In the genomic region with DNA sequence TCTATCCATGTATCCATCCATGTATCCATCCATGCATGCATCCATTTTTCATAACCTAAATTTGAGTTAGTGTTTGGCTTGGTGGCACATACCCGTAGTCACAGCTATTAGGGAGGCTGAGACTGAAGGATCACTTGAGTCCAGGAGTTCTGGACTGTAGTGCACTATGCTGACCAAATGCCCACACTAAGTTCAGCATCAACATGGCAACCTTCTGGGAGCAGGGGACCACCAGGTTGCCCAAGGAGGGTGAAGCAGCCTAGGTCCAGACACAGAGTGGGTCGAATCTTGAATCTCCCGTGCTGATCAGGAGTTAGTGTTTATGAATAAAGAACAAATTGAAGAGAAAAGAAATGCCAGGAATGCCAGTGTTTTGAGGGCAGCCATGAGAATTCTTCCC, we compare ENCODE assay signal across 22 mouse cellular contexts. TPM values are rescaled to one million over a fixed set of nuclear protein-coding genes. Genes with fewer than 3 reads are reported as not detected.
DNase-seq lines count a peak whose midpoint lies in the region; ATAC-seq and TF ChIP-seq lines count a peak whose summit lies in the region.
"Had no signal": no experiment of that assay in that cellular context is flagged by ENCODE, and none has a peak within 500 bp of the region (broad histone marks: within the 10 kb centered on the region; RNA-seq: fewer than 3 reads in every experiment).

No protein-coding gene starts in this region.

- H3K36me3 ChIP-seq in forebrain, embryonic 13.5 days (ENCODE audit: poor library complexity, severe bottlenecking): no peaks in the 10 kb centered on the region
- H3K36me3 ChIP-seq in hindbrain, embryonic 15.5 days: no peaks in the 10 kb centered on the region
- H3K36me3 ChIP-seq in midbrain, embryonic 15.5 days (replicated peaks): no peaks in the 10 kb centered on the region
- H3K36me3 ChIP-seq: embryonic facial prominence, embryonic 12.5 days; heart, embryonic 13.5 days; limb, embryonic 15.5 days had no signal

- 0 out of 2 replicates have a peak, but pooled peaks cover 2% of the 10 kb centered on the region for H3K4me1 ChIP-seq in cortical plate, adult 2 months (ENCODE audit: control insufficient read depth, insufficient read depth, low read length)
- H3K4me1 ChIP-seq in forebrain, embryonic 13.5 days: peaks cover 11% of the 10 kb centered on the region
- H3K4me1 ChIP-seq in hindbrain, embryonic 15.5 days (replicated peaks): peaks cover 8% of the 10 kb centered on the region; the same call in 1 of the 2 replicates
- H3K4me1 ChIP-seq in midbrain, embryonic 15.5 days: peaks cover 10% of the 10 kb centered on the region; the same call in 1 of the 2 replicates
- H3K4me1 ChIP-seq: embryonic facial prominence, embryonic 12.5 days; limb, embryonic 15.5 days had no signal

- H3K27me3 ChIP-seq in forebrain, embryonic 13.5 days: no peaks in the 10 kb centered on the region
- no peaks in the 10 kb centered on the region for H3K27me3 ChIP-seq in hindbrain, embryonic 15.5 days
- H3K27me3 ChIP-seq in midbrain, embryonic 15.5 days (replicated peaks): no peaks in the 10 kb centered on the region
- H3K27me3 ChIP-seq: embryonic facial prominence, embryonic 12.5 days; heart, embryonic 13.5 days; limb, embryonic 15.5 days had no signal

- H3K4me2 ChIP-seq in forebrain, embryonic 13.5 days: no peak overlapping the region
- no peak overlapping the region for H3K4me2 ChIP-seq in hindbrain, embryonic 15.5 days
- no peak overlapping the region for H3K4me2 ChIP-seq in midbrain, embryonic 15.5 days
- H3K4me2 ChIP-seq: embryonic facial prominence, embryonic 12.5 days; heart, embryonic 13.5 days; limb, embryonic 15.5 days had no signal

- no peak overlapping the region for H3K4me3 ChIP-seq in cortical plate, adult 2 months (ENCODE audit: insufficient read depth, low read length)
- no peak overlapping the region for H3K4me3 ChIP-seq in forebrain, embryonic 13.5 days
- no peak overlapping the region for H3K4me3 ChIP-seq in hindbrain, embryonic 15.5 days
- no peak overlapping the region for H3K4me3 ChIP-seq in midbrain, embryonic 15.5 days
- H3K4me3 ChIP-seq: embryonic facial prominence, embryonic 12.5 days; heart, embryonic 13.5 days; limb, embryonic 15.5 days had no signal

- no peak overlapping the region for H3K9ac ChIP-seq in forebrain, embryonic 13.5 days
- no peak overlapping the region for H3K9ac ChIP-seq in hindbrain, embryonic 15.5 days
- H3K9ac ChIP-seq in midbrain, embryonic 15.5 days: no peak overlapping the region
- H3K9ac ChIP-seq: embryonic facial prominence, embryonic 12.5 days; heart, embryonic 13.5 days; limb, embryonic 15.5 days had no signal

- no peak for TF ChIP-seq CTCF in cortical plate, adult 2 months (IDR thresholded peaks at IDR 0.05; ENCODE audit: extremely low read depth, insufficient read depth, low read length)

- H3K27ac ChIP-seq in cortical plate, adult 2 months (ENCODE audit: insufficient read depth, low read length): no peak overlapping the region
- H3K27ac ChIP-seq in forebrain, embryonic 13.5 days: 0 out of 2 replicates have a peak overlapping the region, but pooled peaks have one; percentile 33
- peak overlapping the region; percentile 53; the same call in 1 of the 2 replicates for H3K27ac ChIP-seq in hindbrain, embryonic 15.5 days (replicated peaks)
- peak overlapping the region; percentile 42; the same call in 1 of the 2 replicates for H3K27ac ChIP-seq in midbrain, embryonic 15.5 days
- H3K27ac ChIP-seq: embryonic facial prominence, embryonic 12.5 days; heart, embryonic 13.5 days; limb, embryonic 15.5 days had no signal

- DNase-seq in left cerebral cortex, adult 18-20 months (ENCODE audit: low spot score in 2 of 2): no peak
- DNase-seq in cerebellum, adult 18-20 months: no peak
- no peak for DNase-seq in kidney, postnatal 25 days
- DNase-seq: adrenal gland, postnatal 14 days; B cell, adult 2 months; cerebellum, adult 2 months; kidney, adult 18-20 months; kidney, postnatal 14 days; layer of hippocampus, adult 9-11 months; thymus, postnatal 4 days had no signal

- 59% methylated on average over 3 of the region's 3 CpGs for WGBS in forebrain, embryonic 13.5 days
- 66% methylated on average over 3 of the region's 3 CpGs for WGBS in hindbrain, embryonic 15.5 days
- 55% methylated on average over 3 of the region's 3 CpGs for WGBS in midbrain, embryonic 15.5 days

- TF ChIP-seq POLR2A in cortical plate, adult 2 months (IDR thresholded peaks at IDR 0.05; ENCODE audit: extremely low read depth, insufficient read depth, low read length): 0 out of 2 replicates have a peak, but pooled peaks have one; percentile 16

- no peaks in the 10 kb centered on the region for H3K9me3 ChIP-seq in forebrain, embryonic 13.5 days (replicated peaks)
- H3K9me3 ChIP-seq in hindbrain, embryonic 15.5 days: no peaks in the 10 kb centered on the region
- no peaks in the 10 kb centered on the region for H3K9me3 ChIP-seq in midbrain, embryonic 15.5 days
- H3K9me3 ChIP-seq: embryonic facial prominence, embryonic 12.5 days; heart, embryonic 13.5 days; limb, embryonic 15.5 days had no signal

- peak; percentile 41; the same call in 1 of the 2 replicates for ATAC-seq in forebrain, embryonic 13.5 days
- peak; percentile 29; the same call in 1 of the 2 replicates for ATAC-seq in hindbrain, embryonic 15.5 days (ENCODE audit: low FRiP score, low read depth)
- ATAC-seq in midbrain, embryonic 15.5 days (replicated peaks): peak; percentile 73

RNA-seq across cellular contexts. Expression of a gene that starts 9.8 kb away (rescaled TPM):
- polyA plus RNA-seq in cortical plate, adult 2 months (2012; rRNA removed): 318 and 326 TPM in 2 replicates
- 164 and 169 TPM in 2 replicates for polyA plus RNA-seq in forebrain, embryonic 13.5 days (2015; fragmentation: Nextera tagmentation; extraction: Ambion mirVana)
- 75.3 and 79.0 TPM in 2 replicates for polyA plus RNA-seq in hindbrain, embryonic 15.5 days (2015; fragmentation: Nextera tagmentation; extraction: Ambion mirVana)
- polyA plus RNA-seq in midbrain, embryonic 15.5 days (2015; fragmentation: Nextera tagmentation; extraction: Ambion mirVana): 66.2 and 77.2 TPM in 2 replicates
- total RNA-seq in left cerebral cortex, adult 18-20 months (2021): 100 to 1,000 TPM; 278 to 283 TPM

RNA-seq across cellular contexts. Expression of a gene that starts 13.0 kb away (rescaled TPM):
- polyA plus RNA-seq in cortical plate, adult 2 months (2012; rRNA removed): not detected in 2 replicates
- 0.10 TPM in 1 of 2 replicates, not detected in the other for polyA plus RNA-seq in forebrain, embryonic 13.5 days (2015; fragmentation: Nextera tagmentation; extraction: Ambion mirVana)
- 0.05 and 0.06 TPM in 2 replicates for polyA plus RNA-seq in hindbrain, embryonic 15.5 days (2015; fragmentation: Nextera tagmentation; extraction: Ambion mirVana)
- polyA plus RNA-seq in midbrain, embryonic 15.5 days (2015; fragmentation: Nextera tagmentation; extraction: Ambion mirVana): 0.05 TPM in 1 of 2 replicates, not detected in the other
- not detected for total RNA-seq in left cerebral cortex, adult 18-20 months (2021)
- total RNA-seq: common myeloid progenitor, adult 5-6 weeks; hematopoietic stem cell, adult 5-6 weeks; left cerebral cortex, postnatal 14 days had no signal
- polyA plus RNA-seq: cerebellum, adult 2 months; embryonic facial prominence, embryonic 12.5 days; limb, embryonic 15.5 days; liver, embryonic 16.5 days; neural tube, embryonic 14.5 days had no signal

RNA-seq across cellular contexts. Expression of a gene that starts 26.7 kb away (rescaled TPM):
- polyA plus RNA-seq in cortical plate, adult 2 months (2012; rRNA removed): 534 and 567 TPM in 2 replicates
- 17.6 and 17.8 TPM in 2 replicates for polyA plus RNA-seq in forebrain, embryonic 13.5 days (2015; fragmentation: Nextera tagmentation; extraction: Ambion mirVana)
- polyA plus RNA-seq in hindbrain, embryonic 15.5 days (2015; fragmentation: Nextera tagmentation; extraction: Ambion mirVana): 74.3 and 75.8 TPM in 2 replicates
- 56.5 and 63.1 TPM in 2 replicates for polyA plus RNA-seq in midbrain, embryonic 15.5 days (2015; fragmentation: Nextera tagmentation; extraction: Ambion mirVana)
- total RNA-seq in left cerebral cortex, adult 18-20 months (2021): 100 to 1,000 TPM; 588 to 687 TPM
- total RNA-seq: common myeloid progenitor, adult 5-6 weeks; hematopoietic stem cell, adult 5-6 weeks had no signal

RNA-seq across cellular contexts. Expression of a gene that starts 51.5 kb away (rescaled TPM):
- 1.1 and 2.9 TPM in 2 replicates for polyA plus RNA-seq in cortical plate, adult 2 months (2012; rRNA removed)
- 4.5 TPM in 2 replicates for polyA plus RNA-seq in forebrain, embryonic 13.5 days (2015; fragmentation: Nextera tagmentation; extraction: Ambion mirVana)
- 1.4 and 2.2 TPM in 2 replicates for polyA plus RNA-seq in hindbrain, embryonic 15.5 days (2015; fragmentation: Nextera tagmentation; extraction: Ambion mirVana)
- polyA plus RNA-seq in midbrain, embryonic 15.5 days (2015; fragmentation: Nextera tagmentation; extraction: Ambion mirVana): 1.7 and 2.7 TPM in 2 replicates
- under 1 TPM in 1 of 2 experiments, not detected in 1; 0.63 TPM for total RNA-seq in left cerebral cortex, adult 18-20 months (2021)
- total RNA-seq: hematopoietic stem cell, adult 5-6 weeks had no signal

RNA-seq across cellular contexts. Expression of a gene that starts 57.9 kb away (rescaled TPM):
- polyA plus RNA-seq in cortical plate, adult 2 months (2012; rRNA removed): 169 and 180 TPM in 2 replicates
- polyA plus RNA-seq in forebrain, embryonic 13.5 days (2015; fragmentation: Nextera tagmentation; extraction: Ambion mirVana): 1.8 and 3.0 TPM in 2 replicates
- 4.1 and 4.3 TPM in 2 replicates for polyA plus RNA-seq in hindbrain, embryonic 15.5 days (2015; fragmentation: Nextera tagmentation; extraction: Ambion mirVana)
- polyA plus RNA-seq in midbrain, embryonic 15.5 days (2015; fragmentation: Nextera tagmentation; extraction: Ambion mirVana): 5.6 and 5.9 TPM in 2 replicates
- total RNA-seq in left cerebral cortex, adult 18-20 months (2021): 100 to 1,000 TPM; 132 to 133 TPM
- total RNA-seq: common myeloid progenitor, adult 5-6 weeks; hematopoietic stem cell, adult 5-6 weeks had no signal
- polyA plus RNA-seq: heart, embryonic 13.5 days had no signal
